Mouse (Mus musculus) lung, postnatal 0 days (tissue): ENCODE data around the gene Tac4.

Experiments
- CTCF ChIP-seq: IDR thresholded peaks from 2 replicates; pipeline ENCODE4 v1.5.1; 2016; ENCODE audit warnings: antibody characterized with exemption, mild to moderate bottlenecking
- EP300 ChIP-seq: IDR thresholded peaks from 2 replicates; pipeline ENCODE4 v1.6.1; 2016; ENCODE audit warnings: antibody characterized with exemption, mild to moderate bottlenecking, control low read depth

GRCm38 (mm10) chr11:95311425-95311807 is 50.1 kb downstream of the Tac4 start:
- no peak for TF ChIP-seq CTCF
- no peak for TF ChIP-seq EP300
